ENCODE assay signal across 11 mouse cellular contexts in the genomic region with DNA sequence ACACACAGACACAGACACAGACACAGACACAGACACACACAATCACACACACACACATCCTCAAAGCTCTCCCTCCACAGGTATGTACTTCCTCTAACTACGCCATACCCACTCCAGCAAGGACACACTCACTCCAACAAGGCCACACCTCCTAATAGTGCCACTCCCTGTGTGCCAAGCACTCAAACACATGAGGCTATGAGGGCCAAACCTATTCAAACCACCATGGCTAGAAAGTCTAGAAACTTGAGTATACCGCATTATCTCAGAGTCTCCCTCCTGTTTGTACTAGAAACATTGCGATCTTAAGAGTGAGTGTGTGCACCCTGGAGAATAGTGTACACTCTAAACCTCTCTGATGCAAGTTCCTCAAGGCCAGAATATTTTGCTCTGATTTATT.
"Had no signal": no experiment of that assay in that cellular context is flagged by ENCODE, and none has a peak within 500 bp of the region (broad histone marks: within the 10 kb centered on the region; RNA-seq: fewer than 3 reads in every experiment).

No protein-coding gene starts in this region.

- H3K36me3 ChIP-seq: hindbrain, embryonic 15.5 days; limb, embryonic 15.5 days; liver, embryonic 12.5 days had no signal

- ATAC-seq: intestine, embryonic 16.5 days; liver, embryonic 12.5 days had no signal

- DNase-seq: kidney, adult 2 months; kidney, postnatal 25 days; midbrain, embryonic 14.5 days; right cerebral cortex, postnatal 14 days; thymus, adult 2 months; thymus, postnatal 25 days had no signal

- H3K4me3 ChIP-seq: hindbrain, embryonic 15.5 days; limb, embryonic 15.5 days; liver, embryonic 12.5 days; megakaryocyte, embryonic 14.5 days had no signal

- H3K4me2 ChIP-seq: hindbrain, embryonic 15.5 days; limb, embryonic 15.5 days; liver, embryonic 12.5 days had no signal

- H3K9ac ChIP-seq: hindbrain, embryonic 15.5 days; limb, embryonic 15.5 days; liver, embryonic 12.5 days had no signal

- H3K4me1 ChIP-seq: hindbrain, embryonic 15.5 days; liver, embryonic 12.5 days had no signal

- H3K27ac ChIP-seq: hindbrain, embryonic 15.5 days; limb, embryonic 15.5 days; liver, embryonic 12.5 days had no signal

- H3K27me3 ChIP-seq: hindbrain, embryonic 15.5 days; limb, embryonic 15.5 days had no signal

- H3K9me3 ChIP-seq: hindbrain, embryonic 15.5 days; limb, embryonic 15.5 days; liver, embryonic 12.5 days had no signal
